Mouse (Mus musculus): ENCODE data around the gene Prkca.

The Prkca gene

GRCm38 (mm10) chr11:108343789-108344462 lies at the start of gene Prkca:
TSS of gene Prkca (minus strand) at chr11:108343928.
- peak; percentile 96 for DNase-seq

GRCm38 (mm10) chr11:108385666-108386024 lies 41.9 kb upstream of the Prkca start:
- DNase-seq, result no peak

- DNase-seq, result no peak
Measured at GRCm38 (mm10) chr11:108384920-108385665, 41.4 kb upstream of the Prkca start.

GRCm38 (mm10) chr11:108382664-108383063 lies 38.9 kb upstream of the Prkca start:
- DNase-seq, result no peak

- no peak for DNase-seq
Measured at GRCm38 (mm10) chr11:108378363-108378751, 34.6 kb upstream of the Prkca start.

- DNase-seq, result peak; percentile 88
Measured at GRCm38 (mm10) chr11:108377680-108378362, 34.1 kb upstream of the Prkca start.

- DNase-seq, result no peak
Measured at GRCm38 (mm10) chr11:108376815-108377214, 33.1 kb upstream of the Prkca start.

GRCm38 (mm10) chr11:108367046-108367445 lies 23.3 kb upstream of the Prkca start:
- no peak for DNase-seq

- no peak for DNase-seq
Measured at GRCm38 (mm10) chr11:108365600-108365999, 21.9 kb upstream of the Prkca start.

- DNase-seq, result peak; percentile 43
Measured at GRCm38 (mm10) chr11:108364945-108365589, 21.3 kb upstream of the Prkca start.

GRCm38 (mm10) chr11:108363991-108364390 lies 20.3 kb upstream of the Prkca start:
- DNase-seq, result peak; percentile 69

GRCm38 (mm10) chr11:108362965-108363364 lies 19.2 kb upstream of the Prkca start:
- DNase-seq, result no peak

- no peak for DNase-seq
Measured at GRCm38 (mm10) chr11:108360983-108361382, 17.3 kb upstream of the Prkca start.

GRCm38 (mm10) chr11:108358911-108359310 lies 15.2 kb upstream of the Prkca start:
- DNase-seq, result peak; percentile 26

GRCm38 (mm10) chr11:108356020-108356419 lies 12.3 kb upstream of the Prkca start:
- DNase-seq, result no peak

GRCm38 (mm10) chr11:108352842-108353388 lies 9.2 kb upstream of the Prkca start:
- no peak for DNase-seq

GRCm38 (mm10) chr11:108350799-108351198 lies 7.1 kb upstream of the Prkca start:
- no peak for DNase-seq

- no peak for DNase-seq
Measured at GRCm38 (mm10) chr11:108345321-108345720, 1.6 kb upstream of the Prkca start.

- DNase-seq, result no peak
Measured at GRCm38 (mm10) chr11:108344759-108345158, 1.0 kb upstream of the Prkca start.

- peak; percentile 48 for DNase-seq
Measured at GRCm38 (mm10) chr11:108342781-108343768, 653 bp downstream of the Prkca start, which contains the start of gene Apoh. TSS of gene Apoh (plus strand) at chr11:108343354.

- DNase-seq, result no peak
Measured at GRCm38 (mm10) chr11:108341783-108342182, 1.9 kb downstream of the Prkca start.

- no peak for DNase-seq
Measured at GRCm38 (mm10) chr11:108340293-108340692, 3.4 kb downstream of the Prkca start.

Measured in lung, postnatal 36 days (tissue).